Mouse (Mus musculus) kidney, postnatal 36 days (tissue): ENCODE measurements around the gene Trim28.
A peak's percentile ranks its signal among the peaks of the same experiment; 100 is the strongest.

Source experiments
- DNase-seq, 2 experiments: peaks; one replicate each; pipeline ENCODE4 v3.0.0; 2021 to 2022; ENCODE audit warnings: mixed read lengths in 2 of 2

Gene Trim28

DNA sequence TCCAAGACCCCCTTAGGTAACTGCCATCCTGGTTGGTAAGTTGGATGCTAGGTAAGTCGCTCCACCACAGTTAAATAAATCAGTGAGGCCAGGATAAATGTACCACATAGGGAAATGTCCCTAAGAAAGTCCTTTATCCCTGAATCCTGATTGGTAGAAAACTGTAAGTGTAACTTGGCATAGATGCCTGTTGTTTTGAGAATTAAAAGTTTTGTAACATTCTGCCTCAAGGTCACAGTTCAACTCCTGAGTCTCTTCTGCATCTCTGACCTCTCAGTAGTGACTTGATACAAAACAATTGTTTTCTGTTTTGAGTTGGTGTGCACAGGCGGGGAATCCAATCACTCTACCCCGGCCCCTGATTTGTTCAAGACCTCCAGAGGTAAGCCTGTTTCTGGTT lies at the start of gene Trim28:
Trim28 (plus strand) TSS at position 264 of the 400 bp plus-strand sequence.
- no peak for DNase-seq

- DNase-seq: peak in 1 of 2 experiments; percentile 37
These were observed 49.1 kb upstream of the Trim28 start for GRCm38 (mm10) chr7:12949872-12950229.

GRCm38 (mm10) chr7:12954896-12955295 lies 44.0 kb upstream of the Trim28 start:
- DNase-seq: no peak

DNA sequence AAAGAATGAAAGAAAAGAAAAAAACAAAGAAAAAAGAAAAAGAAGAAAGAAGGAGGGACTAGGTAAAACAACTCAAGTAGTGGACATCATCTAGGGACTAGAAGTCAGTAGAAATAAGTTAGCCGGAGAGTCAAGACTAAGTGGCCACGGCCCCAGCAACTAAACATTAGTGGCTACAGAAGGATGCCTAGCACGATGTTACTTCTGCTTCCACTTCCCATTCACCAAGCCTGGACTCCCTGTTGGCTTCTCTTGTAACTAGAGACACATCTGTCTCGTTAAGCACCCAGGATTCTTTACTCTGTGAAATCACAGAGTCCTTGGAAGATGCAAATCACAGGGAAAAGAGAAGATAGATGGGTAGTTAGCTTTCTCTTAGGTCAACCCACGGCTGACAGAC lies 41.4 kb upstream of the Trim28 start:
- no peak for DNase-seq

DNA sequence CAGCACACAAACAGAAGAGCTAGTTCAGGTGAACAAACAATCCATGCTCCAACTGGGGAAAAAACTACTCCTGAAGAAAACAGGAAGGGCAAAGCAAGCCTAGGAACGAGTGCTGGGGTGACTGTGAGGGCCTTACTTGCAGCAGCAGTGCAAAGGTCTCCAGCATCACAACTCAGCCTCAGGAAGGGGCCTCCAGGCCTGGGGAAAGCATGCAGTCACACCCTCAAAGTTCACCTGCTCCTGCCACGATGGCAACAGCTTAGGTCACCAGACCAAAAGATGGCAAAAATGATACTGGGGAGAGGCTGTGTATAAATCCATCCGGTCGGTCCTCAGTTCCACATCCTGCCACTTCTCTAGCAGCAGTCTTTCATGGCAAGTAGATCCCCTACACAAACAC lies 40.0 kb upstream of the Trim28 start:
- no peak for DNase-seq

- DNase-seq: no peak
These were observed 39.2 kb upstream of the Trim28 start for GRCm38 (mm10) chr7:12959718-12960117.

DNA sequence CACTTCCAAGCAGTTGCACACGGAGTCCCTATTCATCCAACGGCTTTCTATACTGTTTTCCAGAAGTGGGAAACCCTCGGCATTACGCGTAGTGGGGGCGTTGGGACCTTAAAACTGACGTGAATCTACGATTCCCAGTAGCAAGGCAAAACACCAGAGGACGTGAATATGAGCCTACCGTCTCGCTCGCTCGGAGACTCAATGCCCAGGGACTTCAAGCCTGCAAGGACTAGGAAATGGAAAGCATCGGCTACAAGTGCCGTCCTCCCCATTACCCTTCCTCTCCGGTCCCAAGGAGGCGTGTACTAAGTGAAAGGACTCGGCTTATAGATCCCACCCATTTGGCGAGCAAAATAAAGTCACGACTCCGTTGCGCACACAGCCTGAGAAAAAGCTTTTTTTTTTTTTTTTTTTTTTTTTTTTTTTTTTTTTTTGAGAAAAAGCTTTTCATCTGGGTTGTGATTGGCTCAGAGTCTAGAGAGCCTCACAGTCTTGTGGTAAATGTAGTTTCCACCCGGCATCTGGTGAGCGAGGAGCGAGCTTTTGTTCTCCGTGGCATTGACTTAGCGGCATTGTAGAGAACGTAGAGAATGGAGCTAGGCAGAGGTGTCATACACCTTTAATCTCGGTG lies 37.3 kb upstream of the Trim28 start:
- peak; percentile 55 to 60 for DNase-seq

DNA sequence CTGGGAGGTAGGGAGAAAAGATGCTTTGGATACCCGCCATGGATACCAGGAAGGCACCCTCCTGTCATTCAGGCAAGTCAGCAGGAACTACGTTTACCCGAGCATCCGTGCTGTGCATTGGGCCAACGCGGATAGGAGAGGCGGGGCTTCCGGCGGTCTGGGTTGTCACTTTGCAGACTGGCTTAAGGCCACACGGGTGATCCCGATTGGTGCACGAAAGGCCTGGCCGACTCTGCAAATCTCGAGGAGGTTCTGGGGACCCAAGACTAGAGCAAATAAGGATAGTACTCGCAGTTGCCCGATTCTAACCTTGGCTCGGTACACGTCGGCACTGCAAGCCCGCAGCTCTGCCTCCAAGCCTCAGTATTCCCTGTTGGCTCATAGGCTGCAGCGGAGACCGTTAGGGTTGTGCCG lies 33.2 kb upstream of the Trim28 start, which contains the start of gene Zfp324:
Zfp324 (plus strand) TSS at position 161 of the 414 bp plus-strand sequence.
- peak; percentile 95 to 96 for DNase-seq

- peak; percentile 65 to 89 for DNase-seq
These were observed 32.6 kb upstream of the Trim28 start for GRCm38 (mm10) chr7:12966104-12966845.

DNA sequence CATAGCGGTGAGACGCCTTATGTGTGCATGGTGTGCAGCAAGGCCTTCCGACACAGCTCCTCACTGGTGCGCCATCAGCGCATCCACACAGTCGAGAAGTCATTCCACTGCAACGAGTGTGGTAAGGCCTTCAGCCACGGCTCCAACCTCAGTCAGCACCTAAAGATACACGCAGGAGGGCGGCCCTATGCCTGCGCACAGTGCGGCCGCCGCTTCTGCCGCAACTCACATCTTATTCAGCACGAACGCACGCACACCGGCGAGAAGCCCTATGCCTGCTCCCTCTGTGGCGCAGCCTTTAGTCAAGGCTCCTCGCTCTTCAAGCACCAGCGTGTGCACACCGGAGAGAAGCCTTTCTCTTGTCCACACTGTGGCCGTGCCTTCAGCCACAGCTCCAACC lies 28.0 kb upstream of the Trim28 start:
- no peak for DNase-seq

DNA sequence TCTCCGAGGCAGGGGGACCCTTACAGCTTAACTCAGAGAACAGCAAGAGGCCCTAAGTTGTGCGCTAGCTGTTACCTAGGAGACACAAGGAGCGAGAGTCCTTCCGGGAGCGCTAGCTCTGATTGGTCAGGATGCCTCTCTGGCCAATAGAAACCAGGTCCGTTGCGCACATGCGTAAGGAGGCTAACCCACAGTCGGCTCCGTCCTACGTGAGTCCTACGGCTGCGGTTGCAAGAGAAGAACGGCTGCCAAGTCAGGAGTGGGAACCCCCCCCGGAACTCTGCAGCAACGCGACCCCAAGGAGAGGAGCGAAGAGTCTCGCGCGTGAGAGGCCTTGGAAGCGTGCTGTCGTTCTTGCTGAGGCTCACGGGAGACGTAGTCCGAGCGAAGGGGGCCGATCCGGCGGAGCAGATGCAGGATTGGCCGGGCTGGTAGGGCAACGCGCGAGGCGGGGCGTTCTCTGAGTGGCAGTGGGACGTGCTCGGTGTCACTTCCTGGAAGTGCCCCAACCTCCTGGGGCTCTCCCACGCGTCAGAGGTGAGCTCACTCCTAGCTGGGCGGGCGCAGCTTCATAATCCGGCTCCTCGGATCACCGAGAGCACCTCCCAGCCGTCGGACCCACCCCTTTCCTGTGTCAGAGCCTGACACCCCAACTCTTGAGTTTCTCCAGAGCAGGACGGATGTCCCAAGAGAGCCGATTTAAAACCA lies 21.1 kb upstream of the Trim28 start, which contains the start of gene Zfp446:
Zfp446 (plus strand) TSS at position 167 of the 708 bp plus-strand sequence.
- peak; percentile 99 for DNase-seq

DNA sequence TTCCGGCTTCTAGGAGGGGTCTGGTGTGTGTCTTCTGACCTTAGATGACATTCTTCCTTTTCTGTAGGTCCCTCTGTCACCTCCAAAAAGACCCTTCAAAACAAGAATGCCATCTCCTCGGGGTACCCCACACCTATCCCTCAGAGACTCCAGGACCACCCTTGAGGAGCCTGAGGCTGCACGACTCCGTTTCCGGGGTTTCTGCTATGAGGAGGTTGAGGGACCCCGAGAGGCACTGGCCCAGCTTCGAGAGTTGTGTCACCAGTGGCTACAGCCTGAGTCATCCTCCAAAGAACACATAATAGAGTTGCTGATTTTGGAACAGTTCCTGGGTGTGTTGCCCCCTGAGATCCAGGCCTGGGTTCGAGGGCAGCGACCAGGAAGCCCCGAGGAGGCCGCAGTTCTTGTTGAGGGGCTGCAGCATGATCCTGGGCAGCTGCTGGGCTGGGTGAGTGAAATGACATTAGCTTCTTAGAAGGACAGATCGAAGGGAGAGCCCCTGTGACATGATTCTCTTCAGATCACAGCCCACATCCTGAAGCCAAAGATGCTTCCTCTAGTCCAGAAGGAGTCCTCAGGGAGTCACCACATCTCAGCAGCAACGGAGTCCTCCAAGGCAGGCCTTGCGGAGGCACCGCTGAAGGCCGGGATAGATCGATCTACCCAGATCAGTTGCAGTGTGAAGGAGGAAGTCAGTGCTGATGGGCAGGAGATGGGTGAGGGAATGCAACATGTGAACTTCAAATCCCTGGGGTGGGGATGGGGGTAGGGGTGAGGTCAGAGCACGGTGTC lies 19.8 kb upstream of the Trim28 start:
- DNase-seq: no peak

DNA sequence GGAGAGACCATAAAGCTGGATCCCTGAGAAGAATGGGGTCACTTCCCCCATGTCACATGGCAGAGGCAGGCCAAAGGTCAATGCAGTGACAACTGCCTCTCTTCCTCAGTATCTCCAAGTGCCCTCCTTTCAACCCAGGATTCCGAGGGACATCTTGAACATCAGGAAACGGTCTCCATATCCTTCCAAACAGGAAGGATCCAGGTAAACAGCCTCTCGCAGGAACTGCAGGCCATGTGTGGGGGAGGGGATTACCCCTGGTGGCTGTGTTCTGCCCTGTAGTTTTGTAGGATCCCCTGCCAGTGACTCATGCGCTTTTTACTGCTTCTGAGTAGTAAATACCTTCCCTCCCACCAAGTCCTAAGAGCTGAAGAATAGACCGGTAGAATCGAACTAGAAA lies 19.1 kb upstream of the Trim28 start:
- DNase-seq: no peak

GRCm38 (mm10) chr7:12980291-12980690 lies 18.6 kb upstream of the Trim28 start:
- no peak for DNase-seq

GRCm38 (mm10) chr7:12985724-12986123 lies 13.2 kb upstream of the Trim28 start:
- DNase-seq: no peak

DNA sequence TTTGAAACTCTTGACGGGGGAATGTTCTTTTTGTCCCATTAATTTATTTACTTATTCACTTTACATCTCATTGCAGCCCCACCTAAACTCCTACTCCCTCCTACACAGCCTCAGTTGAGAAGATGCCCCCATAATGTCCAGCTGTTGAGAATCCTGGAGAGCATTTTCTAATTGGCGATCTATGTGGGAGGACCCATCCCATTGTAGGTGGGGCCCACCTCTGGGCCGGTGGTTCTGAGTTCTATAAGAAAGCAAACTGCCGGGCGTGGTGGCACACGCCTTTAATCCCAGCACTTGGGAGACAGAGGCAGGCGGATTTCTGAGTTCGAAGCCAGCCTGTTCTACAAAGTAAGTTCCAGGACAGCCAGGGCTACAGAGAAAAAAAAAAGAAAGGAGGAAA lies 12.0 kb upstream of the Trim28 start:
- no peak for DNase-seq

DNA sequence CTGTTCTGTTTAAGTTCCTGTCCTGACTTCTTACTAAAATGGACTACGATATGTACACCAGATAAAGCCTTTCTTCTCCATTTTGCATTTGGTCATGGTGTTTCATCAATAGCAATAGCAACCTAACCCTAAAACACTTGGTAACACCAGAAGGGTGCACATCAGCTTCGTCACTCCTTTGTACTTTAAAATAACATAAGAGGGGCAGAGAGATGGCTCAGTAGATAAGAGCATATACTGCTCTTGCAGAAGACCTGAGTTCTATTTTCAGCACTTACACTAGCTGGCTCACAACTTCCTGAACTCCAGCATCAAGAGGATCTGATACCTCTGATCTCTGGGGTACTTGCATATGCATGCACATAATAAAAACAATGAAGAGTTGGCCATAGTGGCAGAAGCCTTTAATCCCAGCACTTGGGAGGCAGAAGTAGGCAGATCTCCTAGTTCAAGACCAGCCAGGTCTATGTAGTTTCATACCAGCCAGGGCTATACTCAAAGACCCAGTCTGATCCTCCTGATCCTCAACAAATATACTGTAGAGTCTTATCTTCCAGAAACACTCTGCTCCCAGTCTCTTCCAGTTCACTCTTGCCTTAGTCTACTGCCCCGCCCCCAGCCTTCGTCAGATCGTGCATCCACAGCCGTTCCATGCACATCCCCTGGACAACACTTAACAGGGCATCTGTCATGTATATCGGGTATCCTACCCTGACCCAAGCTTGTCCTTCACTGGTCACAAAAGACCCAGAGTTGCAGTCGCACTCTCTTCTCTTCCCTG lies 11.3 kb upstream of the Trim28 start:
- no peak for DNase-seq

DNA sequence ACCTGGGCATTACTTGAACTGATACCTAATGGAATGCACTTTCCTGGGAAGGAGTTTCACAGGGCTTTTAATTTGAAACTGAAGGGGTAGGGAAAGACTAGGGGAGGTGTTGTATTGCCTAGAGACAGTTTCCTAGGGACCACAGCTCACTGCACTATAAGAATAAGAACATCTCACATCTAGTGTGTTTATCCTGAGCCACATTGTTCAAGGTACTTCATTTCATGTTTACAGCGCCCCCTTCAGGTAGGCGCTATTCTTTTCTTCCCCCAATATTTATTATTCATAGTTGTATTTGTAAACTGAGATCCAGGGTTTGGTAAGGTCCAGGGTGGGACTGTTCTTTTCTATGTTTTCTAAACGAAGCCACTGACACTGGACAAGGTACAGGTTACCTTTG lies 6.7 kb upstream of the Trim28 start:
- DNase-seq: peak in 1 of 2 experiments; percentile 59

DNA sequence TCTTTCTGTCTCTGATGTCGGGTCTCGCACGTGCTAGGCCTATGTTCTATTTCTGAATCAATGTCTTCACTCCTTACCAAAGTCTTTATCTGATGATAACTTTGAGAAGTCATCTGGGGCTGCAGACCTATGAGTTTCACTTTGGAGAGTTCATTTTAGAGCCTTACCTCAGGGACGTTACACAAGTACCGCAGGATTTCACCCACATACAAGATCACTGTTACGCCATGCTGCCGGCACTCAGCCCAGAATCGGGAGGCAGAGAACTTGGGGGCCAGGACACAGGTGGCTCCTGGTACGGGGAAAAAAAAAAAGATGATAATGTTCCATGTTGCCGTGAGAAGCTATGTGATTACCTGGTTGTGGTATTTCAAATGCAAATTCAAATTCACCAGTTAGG lies 5.8 kb upstream of the Trim28 start:
- no peak for DNase-seq

DNA sequence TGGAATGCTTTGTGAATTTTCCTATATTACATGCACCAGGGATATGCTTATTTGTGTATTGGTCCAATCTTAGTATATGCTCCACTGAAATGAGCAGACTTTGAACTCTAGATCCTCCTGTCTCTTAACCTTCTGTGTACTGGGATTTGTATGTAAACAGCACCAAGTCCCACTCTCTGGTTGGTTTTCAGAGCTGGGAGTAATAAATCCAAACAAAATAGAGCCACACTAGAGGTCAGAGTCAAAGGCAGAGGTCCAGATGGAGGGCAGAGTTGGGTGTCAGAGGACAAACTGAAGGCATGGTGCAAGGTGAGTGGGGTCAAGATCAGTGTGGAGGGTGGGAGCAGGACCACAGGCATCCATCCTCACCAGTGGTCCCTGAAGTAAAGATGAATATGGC lies 3.1 kb upstream of the Trim28 start:
- DNase-seq: no peak

DNA sequence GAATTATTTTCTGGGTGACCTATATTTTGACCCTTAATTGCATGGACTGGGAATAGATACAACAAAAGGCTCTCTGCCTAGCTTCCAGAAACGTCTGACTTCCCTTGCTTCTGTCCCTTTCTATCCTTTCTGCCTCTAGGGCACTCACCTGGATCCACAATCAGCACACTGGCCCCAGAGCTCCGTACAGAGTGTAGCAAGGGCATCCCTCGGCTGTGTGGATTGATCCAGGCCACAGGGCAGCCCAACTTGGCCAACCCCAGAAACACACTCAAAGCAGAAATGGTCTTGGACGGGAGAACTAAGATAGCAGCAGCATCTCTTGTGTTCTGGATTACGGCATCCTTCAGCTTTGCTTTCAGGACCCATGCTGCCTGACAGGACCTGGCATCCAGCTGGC lies 1.7 kb upstream of the Trim28 start:
- no peak for DNase-seq

GRCm38 (mm10) chr7:12998053-12998452 lies 861 bp upstream of the Trim28 start, which contains the start of gene Slc27a5:
Gene Slc27a5 (minus strand): TSS chr7:12998192.
- no peak for DNase-seq
